Mouse (Mus musculus) gastrocnemius, adult 2 months (tissue): ENCODE results near the gene Smtnl1. TPM values are rescaled to one million over a fixed set of nuclear protein-coding genes. Genes with fewer than 3 reads are reported as not detected.

Experiments used
- DNase-seq: peaks from one replicate; pipeline ENCODE4 v3.0.0; 2022
- H3K27ac ChIP-seq: fragments of 200-600 bp; 2 replicates; pipeline ENCODE4 v1.8.1; 2022; ENCODE audit warnings: mild to moderate bottlenecking
- H3K4me3 ChIP-seq: fragments of 200-600 bp; 2 replicates; pipeline ENCODE4 v1.8.1; 2022; ENCODE audit warnings: mild to moderate bottlenecking, moderate library complexity
- CTCF ChIP-seq: fragments of 200-600 bp; IDR thresholded peaks from 2 replicates; pipeline ENCODE4 v1.8.1; 2022; ENCODE audit warnings: antibody characterized with exemption, mild to moderate bottlenecking, moderate library complexity
- intact Hi-C: fragments of 180-260 bp; cut with DNase I; formaldehyde crosslinking; loops from one replicate; pipeline ENCODE4 v1.15.1; 2025
- total RNA-seq, 2 experiments: library from RNA; stranded (reverse); gene quantifications; 2 replicates each; pipeline ENCODE4 v1.2.3; 2021

Smtnl1 gene
- total RNA-seq, 2 experiments from 2014 or later: 53.0 to 125 TPM

- intact Hi-C loops: no loop called here
- Histone ChIP-seq H3K27ac (peak overlapping the region; percentile 89), H3K4me3 (peak overlapping the region; percentile 69)
- no peak for TF ChIP-seq CTCF
- DNase-seq: peak; percentile 70
Observed at GRCm38 (mm10) chr2:84775665-84776064, 46.8 kb downstream of the Smtnl1 start.

- Histone ChIP-seq H3K4me3 (peak within 1 kb of the TSS; percentile 69), H3K27ac (peak within 1 kb of the TSS; percentile 89)
- no peak for TF ChIP-seq CTCF
- peak; percentile 25 for DNase-seq
- intact Hi-C loops: no loop called here
Observed at GRCm38 (mm10) chr2:84775241-84775640, 47.2 kb downstream of the Smtnl1 start, which contains the start of gene Serping1. Gene Serping1 (minus strand): TSS chr2:84775444.

GRCm38 (mm10) chr2:84774751-84775150 lies 47.7 kb downstream of the Smtnl1 start:
- H3K27ac ChIP-seq: peak overlapping the region; percentile 89
- no peak for TF ChIP-seq CTCF
- peak overlapping the region; percentile 69 for H3K4me3 ChIP-seq
- intact Hi-C loops: no loop called here
- DNase-seq: peak; percentile 90

- TF ChIP-seq CTCF: no peak
- peak overlapping the region; percentile 89 for H3K27ac ChIP-seq
- DNase-seq: peak; percentile 38
- peak overlapping the region; percentile 69 for H3K4me3 ChIP-seq
- intact Hi-C loops: no loop called here
Observed at GRCm38 (mm10) chr2:84773195-84773594, 49.3 kb downstream of the Smtnl1 start.

- no peak for DNase-seq
- no peak for TF ChIP-seq CTCF
- H3K27ac ChIP-seq: peak overlapping the region; percentile 89
- intact Hi-C loops: no loop called here
- H3K4me3 ChIP-seq: peak overlapping the region; percentile 69
Observed at GRCm38 (mm10) chr2:84772454-84772853, 50.0 kb downstream of the Smtnl1 start.

- DNase-seq: peak; percentile 78
- intact Hi-C loops: no loop called here
- H3K27ac ChIP-seq: peak overlapping the region; percentile 61
- no peak for TF ChIP-seq CTCF
- peak overlapping the region; percentile 30 for H3K4me3 ChIP-seq
Observed at GRCm38 (mm10) chr2:84770501-84770900, 52.0 kb downstream of the Smtnl1 start.

- DNase-seq: no peak
- intact Hi-C loops: no loop called here
- no peak overlapping the region for H3K27ac ChIP-seq
- H3K4me3 ChIP-seq: no peak overlapping the region
- no peak for TF ChIP-seq CTCF
Observed at GRCm38 (mm10) chr2:84762818-84763217, 59.6 kb downstream of the Smtnl1 start.

- TF ChIP-seq CTCF: no peak
- Histone ChIP-seq H3K27ac (no peak overlapping the region), H3K4me3 (no peak overlapping the region)
- intact Hi-C loops: no loop called here
- no peak for DNase-seq
Observed at GRCm38 (mm10) chr2:84762295-84762694, 60.2 kb downstream of the Smtnl1 start.

- TF ChIP-seq CTCF: no peak
- DNase-seq: no peak
- H3K27ac ChIP-seq: no peak overlapping the region
- intact Hi-C loops: no loop called here
- no peak overlapping the region for H3K4me3 ChIP-seq
Observed at GRCm38 (mm10) chr2:84761840-84762239, 60.6 kb downstream of the Smtnl1 start.

- intact Hi-C loops: no loop called here
- Histone ChIP-seq H3K27ac (no peak overlapping the region), H3K4me3 (no peak overlapping the region)
- no peak for DNase-seq
- no peak for TF ChIP-seq CTCF
Observed at GRCm38 (mm10) chr2:84761309-84761708, 61.1 kb downstream of the Smtnl1 start.

Other genes with a start within 250 kb of the Smtnl1 start
- 10 to 100 TPM; 25.8 to 35.1 TPM for gene Ctnnd1, start 171.9 kb downstream of the Smtnl1 start, total RNA-seq
- not detected for gene Btbd18, start 163.6 kb downstream of the Smtnl1 start, total RNA-seq
- gene Selenoh, start 151.9 kb downstream of the Smtnl1 start, total RNA-seq: 10 to 100 TPM; 10.7 to 16.4 TPM
- 1 to 10 TPM; 1.1 to 1.9 TPM for gene Gm28635, start 144.6 kb downstream of the Smtnl1 start, total RNA-seq
- 1 to 10 TPM; 6.8 to 7.9 TPM for gene Med19, start 144.2 kb downstream of the Smtnl1 start, total RNA-seq
- 10 to 100 TPM; 34.9 to 73.4 TPM for gene Tmx2, start 143.5 kb downstream of the Smtnl1 start, total RNA-seq
- 10 to 100 TPM; 71.9 to 75.1 TPM for gene Zdhhc5, start 107.5 kb downstream of the Smtnl1 start, total RNA-seq
- 1 to 10 TPM; 4.2 to 5.2 TPM for gene Clp1, start 95.3 kb downstream of the Smtnl1 start, total RNA-seq
- under 1 TPM; 0.33 to 0.86 TPM for gene Ypel4, start 88.6 kb downstream of the Smtnl1 start, total RNA-seq
- not detected for gene Gm19426, start 79.0 kb downstream of the Smtnl1 start, total RNA-seq
- 10 to 100 TPM; 52.3 to 82.6 TPM for gene Serping1, start 47.2 kb downstream of the Smtnl1 start, total RNA-seq
- 1 to 10 TPM; 2.0 to 3.8 TPM for gene Ube2l6, start 23.8 kb downstream of the Smtnl1 start, total RNA-seq
- gene Timm10, start 4.3 kb upstream of the Smtnl1 start, total RNA-seq: 10 to 100 TPM; 42.0 to 57.7 TPM
- gene Slc43a1, start 16.2 kb upstream of the Smtnl1 start, total RNA-seq: 10 to 100 TPM in 1 of 2 experiments, 1 to 10 TPM in 1; 6.3 to 11.6 TPM
- under 1 TPM; 0.28 to 0.41 TPM for gene Rtn4rl2, start 64.1 kb upstream of the Smtnl1 start, total RNA-seq
- gene Slc43a3, start 113.9 kb upstream of the Smtnl1 start, total RNA-seq: 10 to 100 TPM; 26.4 to 30.2 TPM
- gene Prg2, start 157.8 kb upstream of the Smtnl1 start, total RNA-seq: not detected
- not detected for gene Prg3, start 165.6 kb upstream of the Smtnl1 start, total RNA-seq
- gene Ssrp1, start 214.6 kb upstream of the Smtnl1 start, total RNA-seq: 10 to 100 TPM; 28.5 to 30.8 TPM
- under 1 TPM; 0.36 to 0.59 TPM for gene P2rx3, start 214.8 kb upstream of the Smtnl1 start, total RNA-seq
- gene Tnks1bp1, start 225.4 kb upstream of the Smtnl1 start, total RNA-seq: 10 to 100 TPM; 23.3 to 29.7 TPM